ENCODE assay signal across 8 mouse cellular contexts in the genomic region with DNA sequence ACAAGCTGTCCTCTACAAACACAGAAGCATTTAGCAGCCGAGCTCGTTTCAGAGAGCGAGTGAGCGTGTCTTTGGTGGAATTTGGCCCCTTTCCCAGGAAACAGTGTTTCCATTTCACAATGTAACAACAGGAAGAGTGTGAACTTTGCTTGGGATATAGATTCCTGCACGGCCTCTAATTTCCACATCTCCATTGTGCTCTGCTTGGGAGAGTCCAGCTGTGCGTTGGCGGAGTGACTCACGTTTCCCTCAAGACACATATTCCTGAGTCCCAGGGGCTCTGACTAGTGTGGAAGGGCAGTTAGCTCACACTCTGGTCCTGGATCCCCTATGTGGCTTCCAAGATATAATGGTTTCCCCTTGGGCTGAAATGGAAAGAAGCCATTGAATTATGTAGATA. TPM values are rescaled to one million over a fixed set of nuclear protein-coding genes. Genes with fewer than 3 reads are reported as not detected.
DNase-seq lines count a peak whose midpoint lies in the region; ATAC-seq lines count a peak whose summit lies in the region.

No protein-coding gene starts in this region.

- H3K4me1 ChIP-seq in heart, embryonic 12.5 days (replicated peaks) = peaks cover 31% of the 10 kb centered on the region
- H3K4me1 ChIP-seq in liver, embryonic 12.5 days = peaks cover 5% of the 10 kb centered on the region
- peaks cover 7% of the 10 kb centered on the region; the same call in 1 of the 2 replicates for H3K4me1 ChIP-seq in forebrain, embryonic 13.5 days

- H3K27ac ChIP-seq in heart, embryonic 12.5 days (ENCODE audit: poor library complexity, severe bottlenecking) = peak overlapping the region; percentile 74
- peak overlapping the region; percentile 27; the same call in 1 of the 2 replicates for H3K27ac ChIP-seq in liver, embryonic 12.5 days
- H3K27ac ChIP-seq in forebrain, embryonic 13.5 days = no peak overlapping the region

- no peak overlapping the region for H3K4me2 ChIP-seq in heart, embryonic 12.5 days
- H3K4me2 ChIP-seq in liver, embryonic 12.5 days = no peak overlapping the region
- no peak overlapping the region for H3K4me2 ChIP-seq in forebrain, embryonic 13.5 days

- ATAC-seq in heart, embryonic 12.5 days (ENCODE audit: insufficient number of reproducible peaks, low FRiP score) = peak; percentile 72
- ATAC-seq in liver, embryonic 12.5 days = no peak
- no peak for ATAC-seq in forebrain, embryonic 13.5 days
- ATAC-seq in monocyte, adult 5-6 weeks (replicated peaks; ENCODE audit: insufficient number of reproducible peaks, low FRiP score, low TSS enrichment, poor library complexity, severe bottlenecking) = no peak

- 0 out of 2 replicates have a peak overlapping the region, but pooled peaks have one; percentile 3 for H3K9ac ChIP-seq in heart, embryonic 12.5 days
- no peak overlapping the region for H3K9ac ChIP-seq in liver, embryonic 12.5 days
- H3K9ac ChIP-seq in forebrain, embryonic 13.5 days = no peak overlapping the region

- peak; percentile 34 for DNase-seq in right cerebral cortex, adult 18-20 months
- no peak for DNase-seq in right cerebral cortex, postnatal 25 days
- peak; percentile 68 for DNase-seq in yolk sac, embryonic 10.5 days (ENCODE audit: low spot score)
- DNase-seq in natural killer cell, adult 2 months (ENCODE audit: low spot score in 2 of 2) = no peak

- 52% methylated on average over 8 of the region's 8 CpGs for WGBS in heart, embryonic 12.5 days
- 51% methylated on average over 8 of the region's 8 CpGs for WGBS in liver, embryonic 12.5 days (ENCODE audit: insufficient replicate concordance)
- 52% methylated on average over 8 of the region's 8 CpGs for WGBS in forebrain, embryonic 13.5 days

- no peaks in the 10 kb centered on the region for H3K36me3 ChIP-seq in heart, embryonic 12.5 days
- no peaks in the 10 kb centered on the region for H3K36me3 ChIP-seq in liver, embryonic 12.5 days
- H3K36me3 ChIP-seq in forebrain, embryonic 13.5 days (ENCODE audit: poor library complexity, severe bottlenecking) = no peaks in the 10 kb centered on the region

- H3K4me3 ChIP-seq in heart, embryonic 12.5 days = no peak overlapping the region
- H3K4me3 ChIP-seq in liver, embryonic 12.5 days = no peak overlapping the region
- no peak overlapping the region for H3K4me3 ChIP-seq in forebrain, embryonic 13.5 days

- H3K27me3 ChIP-seq in heart, embryonic 12.5 days (replicated peaks) = no peaks in the 10 kb centered on the region
- peaks cover 14% of the 10 kb centered on the region for H3K27me3 ChIP-seq in liver, embryonic 12.5 days (replicated peaks)
- H3K27me3 ChIP-seq in forebrain, embryonic 13.5 days = peaks cover 25% of the 10 kb centered on the region

- no peaks in the 10 kb centered on the region for H3K9me3 ChIP-seq in heart, embryonic 12.5 days (replicated peaks)
- no peaks in the 10 kb centered on the region for H3K9me3 ChIP-seq in liver, embryonic 12.5 days (replicated peaks)
- no peaks in the 10 kb centered on the region for H3K9me3 ChIP-seq in forebrain, embryonic 13.5 days (replicated peaks)

RNA-seq across cellular contexts. Expression of a gene that starts 9.2 kb away (rescaled TPM):
- 342 and 348 TPM in 2 replicates for polyA plus RNA-seq in heart, embryonic 12.5 days (2016; fragmentation: Nextera tagmentation; extraction: Ambion mirVana)
- polyA plus RNA-seq in liver, embryonic 12.5 days (2016; fragmentation: Nextera tagmentation; extraction: Ambion mirVana) = 28.9 and 30.0 TPM in 2 replicates
- polyA plus RNA-seq in forebrain, embryonic 13.5 days (2015; fragmentation: Nextera tagmentation; extraction: Ambion mirVana) = 19.5 and 23.4 TPM in 2 replicates
- 0.32 to 2.5 TPM in 2 of 3 replicates, not detected in the other for total RNA-seq in monocyte, adult 5-6 weeks (2017)

RNA-seq across cellular contexts. Expression of a gene that starts 29.4 kb away (rescaled TPM):
- 70.0 and 71.4 TPM in 2 replicates for polyA plus RNA-seq in heart, embryonic 12.5 days (2016; fragmentation: Nextera tagmentation; extraction: Ambion mirVana)
- 56.5 and 57.6 TPM in 2 replicates for polyA plus RNA-seq in liver, embryonic 12.5 days (2016; fragmentation: Nextera tagmentation; extraction: Ambion mirVana)
- 52.9 and 56.3 TPM in 2 replicates for polyA plus RNA-seq in forebrain, embryonic 13.5 days (2015; fragmentation: Nextera tagmentation; extraction: Ambion mirVana)
- 26.0 to 42.7 TPM (median 37.5 TPM) in 3 replicates for total RNA-seq in monocyte, adult 5-6 weeks (2017)

RNA-seq across cellular contexts. Expression of a gene that starts 40.5 kb away (rescaled TPM):
- 60.0 and 63.2 TPM in 2 replicates for polyA plus RNA-seq in heart, embryonic 12.5 days (2016; fragmentation: Nextera tagmentation; extraction: Ambion mirVana)
- 37.3 and 40.1 TPM in 2 replicates for polyA plus RNA-seq in liver, embryonic 12.5 days (2016; fragmentation: Nextera tagmentation; extraction: Ambion mirVana)
- 24.6 and 29.1 TPM in 2 replicates for polyA plus RNA-seq in forebrain, embryonic 13.5 days (2015; fragmentation: Nextera tagmentation; extraction: Ambion mirVana)
- 328 to 413 TPM (median 368 TPM) in 3 replicates for total RNA-seq in monocyte, adult 5-6 weeks (2017)

Comparison
In these comparisons a context has a peak if more than half of its experiments do, and no peak if none do; other contexts are left out.
1. DNase-seq: peak in right cerebral cortex, adult 18-20 months (single experiment) and yolk sac, embryonic 10.5 days (single experiment); none in right cerebral cortex, postnatal 25 days (single experiment) and natural killer cell, adult 2 months (0 of 2).
2. RNA of a gene that starts 9.2 kb away (polyA plus RNA-seq): 342 to 348 TPM in heart, embryonic 12.5 days; 28.9 to 30.0 TPM in liver, embryonic 12.5 days and 19.5 to 23.4 TPM in forebrain, embryonic 13.5 days; every median in the first group is over 10 times any median in the second.